Mouse (Mus musculus) activated CD4-positive, CD25-positive, alpha-beta regulatory T cell, adult 4 months (primary cell): ENCODE data around the gene Sh2b2. TPM values are rescaled to one million over a fixed set of nuclear protein-coding genes. Genes with fewer than 3 reads are reported as not detected.

Experiments used
- ATAC-seq: one replicate; pipeline ENCODE4 v1.8.0; 2017
- polyA plus RNA-seq, 2 experiments: library from polyadenylated mRNA; unstranded; fragments of 100-300 nt; shearing (Covaris generic); gene quantifications; one replicate each; pipeline ENCODE4 v1.2.1; 2017

Sh2b2 gene
- polyA plus RNA-seq, 2 experiments from 2014 or later, result 0.45 TPM; not detected in 1

- no peak for ATAC-seq
These were observed 66.8 kb downstream of the Sh2b2 start for GRCm38 (mm10) chr5:136179594-136179993.

GRCm38 (mm10) chr5:136173606-136174463, 72.5 kb downstream of the Sh2b2 start:
- no peak for ATAC-seq

GRCm38 (mm10) chr5:136172939-136173338, 73.4 kb downstream of the Sh2b2 start:
- ATAC-seq, result no peak

- peak; percentile 46 for ATAC-seq
These were observed 74.7 kb downstream of the Sh2b2 start for GRCm38 (mm10) chr5:136171363-136172341.

GRCm38 (mm10) chr5:136170512-136171362, 75.6 kb downstream of the Sh2b2 start, which contains the start of gene Orai2:
TSS of gene Orai2 (minus strand) at chr5:136170713.
- ATAC-seq, result peak; percentile 68

- peak; percentile 34 for ATAC-seq
These were observed 76.5 kb downstream of the Sh2b2 start for GRCm38 (mm10) chr5:136169626-136170511.

Other genes starting within 250 kb of the Sh2b2 start
- gene Upk3b, start 208.1 kb downstream of the Sh2b2 start, polyA plus RNA-seq, result not detected
- gene Upk3bl, start 192.1 kb downstream of the Sh2b2 start, polyA plus RNA-seq, result not detected
- gene Rasa4, start 162.6 kb downstream of the Sh2b2 start, polyA plus RNA-seq, result 1 to 10 TPM; 1.8 to 2.2 TPM
- 100 to 1,000 TPM; 124 to 138 TPM for gene Polr2j, start 129.9 kb downstream of the Sh2b2 start, polyA plus RNA-seq
- gene Lrwd1, start 110.5 kb downstream of the Sh2b2 start, polyA plus RNA-seq, result 10 to 100 TPM; 31.7 to 35.3 TPM
- 10 to 100 TPM; 49.3 to 56.2 TPM for gene Alkbh4, start 110.4 kb downstream of the Sh2b2 start, polyA plus RNA-seq
- gene Orai2, start 75.8 kb downstream of the Sh2b2 start, polyA plus RNA-seq, result 10 to 100 TPM; 62.2 to 74.1 TPM
- gene Prkrip1, start 47.6 kb downstream of the Sh2b2 start, polyA plus RNA-seq, result 10 to 100 TPM; 45.0 to 50.4 TPM